Mouse (Mus musculus) layer of hippocampus, postnatal 36 days (tissue): ENCODE results near the gene B3glct. TPM values are rescaled to one million over a fixed set of nuclear protein-coding genes. Genes with fewer than 3 reads are reported as not detected.

Experiments
- DNase-seq, 2 experiments: peaks; one replicate each; pipeline ENCODE4 v3.0.0; 2022
- total RNA-seq, 2 experiments: library from RNA; stranded (reverse); gene quantifications; 2 replicates each; pipeline ENCODE4 v1.2.3; 2021

The B3glct gene
- total RNA-seq, 2 experiments from 2014 or later, result 11.6 to 11.8 TPM

GRCm38 (mm10) chr5:149748640-149749580 is 70.9 kb downstream of the B3glct start:
- DNase-seq, result no peak

DNA sequence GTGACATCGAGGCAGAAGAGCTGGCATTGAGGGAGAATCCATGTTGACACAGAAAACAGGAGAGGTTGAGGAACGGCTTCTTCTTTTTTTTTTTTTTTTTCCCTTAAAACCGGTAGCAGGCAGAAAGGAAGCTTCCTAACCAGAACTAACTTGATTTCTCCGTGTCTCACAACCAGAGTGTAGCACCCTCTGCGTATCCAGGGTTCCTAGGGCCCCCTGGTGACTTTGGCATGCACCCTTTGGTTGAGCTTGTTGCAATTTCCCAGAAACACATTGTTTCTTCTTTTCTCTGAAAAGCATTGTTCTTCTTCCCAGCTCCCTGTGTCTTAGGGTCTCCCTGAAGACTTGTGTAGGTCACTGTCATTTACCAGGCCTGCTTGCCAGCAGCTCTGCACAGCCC is 73.8 kb downstream of the B3glct start:
- DNase-seq, result no peak

GRCm38 (mm10) chr5:149753073-149753472 is 75.0 kb downstream of the B3glct start:
- DNase-seq, result no peak

GRCm38 (mm10) chr5:149767116-149767515 is 89.1 kb downstream of the B3glct start:
- no peak for DNase-seq

GRCm38 (mm10) chr5:149767651-149768301 is 89.7 kb downstream of the B3glct start:
- no peak for DNase-seq

DNA sequence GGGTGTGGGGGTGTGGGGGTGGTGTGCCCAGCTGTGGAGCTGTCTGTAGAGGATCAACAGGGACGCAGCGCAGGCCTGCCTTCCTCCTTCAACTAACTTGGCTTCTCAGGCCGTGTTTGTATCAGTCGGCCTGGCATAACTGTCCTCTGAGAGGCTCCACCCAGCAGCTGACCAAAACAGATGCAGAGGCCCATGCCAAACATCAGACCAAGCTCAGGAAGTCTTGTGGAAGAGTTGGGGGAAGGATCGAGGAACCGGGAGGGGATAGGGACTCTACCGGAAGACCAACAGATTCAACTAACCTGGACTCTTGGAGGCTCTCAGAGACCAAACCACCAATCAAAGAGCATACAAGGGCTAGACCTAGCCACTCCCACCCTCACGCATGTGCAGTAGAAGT is 91.6 kb downstream of the B3glct start:
- DNase-seq, result no peak

DNA sequence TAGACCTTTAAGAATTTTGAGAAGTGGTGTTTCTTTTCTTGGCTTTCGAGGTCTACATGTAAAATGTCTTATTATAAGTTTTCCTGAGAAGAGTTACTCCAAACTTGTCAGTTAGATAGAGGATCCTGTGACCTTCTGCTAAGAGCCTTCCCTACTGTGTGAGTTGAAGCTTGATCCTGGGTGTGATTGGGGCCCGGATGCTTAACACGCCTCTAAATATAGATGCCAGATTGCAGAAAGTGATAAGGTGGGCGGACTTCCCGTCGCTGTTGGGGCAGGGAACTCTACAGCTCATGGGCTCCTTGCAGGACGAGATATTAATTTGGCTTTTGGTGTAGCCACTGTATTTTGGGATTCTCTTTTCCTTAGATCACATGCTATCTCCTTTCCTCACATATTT is 98.0 kb downstream of the B3glct start:
- DNase-seq, result no peak

GRCm38 (mm10) chr5:149779740-149780139 is 101.7 kb downstream of the B3glct start:
- no peak for DNase-seq

GRCm38 (mm10) chr5:149780411-149780810 is 102.4 kb downstream of the B3glct start:
- no peak for DNase-seq

- DNase-seq, result no peak
These were observed 112.1 kb downstream of the B3glct start for GRCm38 (mm10) chr5:149790087-149790486.

DNA sequence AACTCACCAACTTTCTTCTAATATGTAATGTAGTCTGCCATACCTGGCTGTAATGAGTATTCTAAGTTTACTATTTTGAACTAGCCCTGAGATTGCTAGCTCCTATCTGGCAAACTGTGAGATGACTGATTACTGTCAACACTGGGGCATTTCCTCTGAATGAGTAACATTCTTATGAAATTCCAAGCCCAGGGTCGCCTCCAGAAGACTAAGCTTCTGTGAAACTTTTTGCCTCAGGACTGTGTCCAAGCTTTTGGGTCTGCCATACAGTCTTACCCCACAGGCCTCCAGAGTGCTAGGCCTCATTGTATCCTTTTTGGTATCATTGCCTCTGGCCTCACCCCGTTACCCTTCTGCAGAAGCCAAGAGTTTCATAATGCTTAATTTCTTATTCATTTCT is 132.0 kb downstream of the B3glct start:
- no peak for DNase-seq

DNA sequence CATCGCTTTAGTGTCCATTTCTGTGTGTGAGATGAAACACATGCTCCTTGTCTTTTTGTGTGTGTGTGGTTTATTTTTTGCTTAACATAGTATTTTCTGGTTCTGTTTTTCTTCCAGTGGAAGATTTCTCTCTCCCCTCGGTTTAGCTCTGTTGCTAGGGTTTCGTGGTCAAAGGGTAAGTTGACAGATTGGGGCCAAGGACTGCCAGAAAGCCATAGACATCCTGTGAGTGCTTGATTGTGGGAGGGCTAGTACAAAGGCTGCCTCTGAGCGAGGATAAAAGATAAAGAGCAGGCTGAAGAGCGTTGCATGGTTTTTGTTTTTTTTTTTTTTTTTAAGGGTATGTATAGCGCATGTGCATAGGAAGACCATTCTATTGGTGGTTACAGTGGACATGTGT is 133.8 kb downstream of the B3glct start:
- DNase-seq, result no peak

Other genes starting within 250 kb of the B3glct start
- gene Tex26, start 238.6 kb upstream of the B3glct start, total RNA-seq, result under 1 TPM; 0.30 to 0.73 TPM
- gene Wdr95, start 149.6 kb upstream of the B3glct start, total RNA-seq, result 1 to 10 TPM in 1 of 2 experiments, under 1 TPM in 1; 0.62 to 2.4 TPM
- gene Hsph1, start 41.9 kb upstream of the B3glct start, total RNA-seq, result 100 to 1,000 TPM; 397 to 414 TPM